Mouse (Mus musculus) ES-E14 (cell line): ENCODE results near the gene Rbfox2. TPM values are rescaled to one million over a fixed set of nuclear protein-coding genes. Genes with fewer than 3 reads are reported as not detected.

Experiments used
- DNase-seq: peaks from one replicate; pipeline ENCODE4 v3.0.0-alpha.2; 2013; ENCODE audit warnings: low read depth, low spot score
- H3K27ac ChIP-seq: 2 replicates; pipeline ENCODE4 v1.5.1; 2012; ENCODE audit warnings: low read depth, mild to moderate bottlenecking, low read length, moderate library complexity, mixed read lengths; ENCODE audit not compliant: poor library complexity, insufficient read depth, severe bottlenecking
- H3K36me3 ChIP-seq: 2 replicates; pipeline ENCODE4 v1.6.1; 2012; ENCODE audit warnings: mild to moderate bottlenecking, low read length, moderate library complexity, mixed read lengths; ENCODE audit not compliant: control insufficient read depth, poor library complexity, insufficient read depth, severe bottlenecking
- H3K4me1 ChIP-seq, 2 experiments: fragments of 150-350 bp in 1 of 2; sonication (generic) in 1 of 2; 2 replicates each; pipeline ENCODE4 v1.6.1; 2012; ENCODE audit warnings: low read length in 2 of 2, mild to moderate bottlenecking in 1 of 2, mixed read lengths in 1 of 2; ENCODE audit not compliant: control insufficient read depth in 2 of 2, insufficient read depth in 2 of 2, poor library complexity in 1 of 2
- H3K4me3 ChIP-seq, 2 experiments: fragments of 150-350 bp in 1 of 2; sonication (generic) in 1 of 2; 2 replicates each; pipeline ENCODE4 v1.5.1; 2012; ENCODE audit warnings: low read length in 2 of 2, low read depth in 1 of 2, mild to moderate bottlenecking in 1 of 2, mixed read lengths in 1 of 2; ENCODE audit not compliant: insufficient read depth in 1 of 2, poor library complexity in 1 of 2, severe bottlenecking in 1 of 2
- H3K9ac ChIP-seq: 2 replicates; pipeline ENCODE4 v1.6.1; 2012; ENCODE audit warnings: low read depth, mild to moderate bottlenecking, low read length, mixed read lengths; ENCODE audit not compliant: poor library complexity, insufficient read depth, severe bottlenecking
- H3K9me3 ChIP-seq: fragments of 150-350 bp; sonication (generic); 2 replicates; pipeline ENCODE4 v1.6.1; 2012; ENCODE audit warnings: low read depth, mild to moderate bottlenecking, low read length; ENCODE audit not compliant: control insufficient read depth, insufficient read depth
- CHD2 ChIP-seq: IDR thresholded peaks from 2 replicates; pipeline ENCODE4 v1.6.1; 2014; ENCODE audit warnings: mild to moderate bottlenecking, low read depth, low read length, inconsistent platforms
- HCFC1 ChIP-seq: IDR thresholded peaks from 2 replicates; pipeline ENCODE4 v1.6.1; 2012; ENCODE audit warnings: low read length, inconsistent platforms, borderline replicate concordance; ENCODE audit not compliant: insufficient read depth
- MAFK ChIP-seq: IDR thresholded peaks from 2 replicates; pipeline ENCODE4 v1.6.1; 2014; ENCODE audit warnings: mild to moderate bottlenecking, low read depth, low read length, inconsistent platforms; ENCODE audit not compliant: insufficient read depth
- ZC3H11A ChIP-seq: IDR thresholded peaks from 2 replicates; pipeline ENCODE4 v1.6.1; 2012; ENCODE audit warnings: low read depth, mild to moderate bottlenecking, inconsistent platforms, low read length, borderline replicate concordance
- ZNF384 ChIP-seq: IDR thresholded peaks from 2 replicates; pipeline ENCODE4 v1.6.1; 2012; ENCODE audit warnings: low read depth, low read length, inconsistent platforms
- in situ Hi-C, 2 experiments: fragments of 600-800 bp; cut with MboI; formaldehyde crosslinking; loops; one replicate each; pipeline ENCODE4 v1.15.1; 2025; ENCODE audit warnings: low sequenced_read_pairs in 2 of 2, inconsistent platforms in 1 of 2; ENCODE audit not compliant: unreplicated experiment in 2 of 2
- total RNA-seq: library from RNA; depleted of rRNA; stranded (reverse); fragments of 300-350 nt; gene quantifications from 2 replicates; pipeline ENCODE4 v1.2.3, GENCODE M21; 2012

The Rbfox2 gene
- total RNA-seq, 1 experiment: 56.4 TPM

DNA sequence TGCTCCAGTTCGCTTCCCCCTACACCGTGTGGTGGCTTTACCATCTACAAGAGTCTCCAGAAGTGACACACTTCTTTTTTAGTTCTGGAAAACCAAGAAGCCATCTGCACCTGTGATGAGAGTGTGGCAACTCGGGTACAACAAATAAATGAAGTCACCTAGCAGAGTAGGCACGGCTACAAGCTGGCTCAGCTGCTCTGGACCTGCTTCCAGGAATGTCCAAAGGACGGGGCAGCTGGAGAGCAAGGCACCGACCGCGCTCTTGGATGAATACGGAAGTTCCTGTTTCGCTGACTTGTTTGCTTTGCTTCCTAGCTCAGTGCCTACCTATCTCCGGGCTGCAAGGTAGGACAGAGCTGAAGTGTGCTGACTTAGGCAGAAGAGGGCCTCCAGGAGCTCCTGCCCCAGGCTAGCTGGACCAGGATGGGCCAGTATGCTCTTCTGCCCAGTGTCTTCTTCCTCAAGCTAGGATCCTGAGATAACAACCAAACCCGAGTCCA lies 22.9 kb upstream of the Rbfox2 start:
- Histone ChIP-seq H3K4me3 (no peak overlapping the region; a peak in 1 of 4 replicates), H3K36me3 (no peaks in the 10 kb centered on the region), H3K4me1 (peaks cover 0 to 4% of the 10 kb centered on the region in 2 experiments; a peak in 2 of 4 replicates), H3K9ac (no peak overlapping the region), H3K9me3 (no peaks in the 10 kb centered on the region), H3K27ac (no peak overlapping the region)
- in situ Hi-C loops: no loop called here
- TF ChIP-seq CHD2 (no peak), MAFK (no peak), ZNF384 (no peak), HCFC1 (no peak), ZC3H11A (no peak)
- no peak for DNase-seq

DNA sequence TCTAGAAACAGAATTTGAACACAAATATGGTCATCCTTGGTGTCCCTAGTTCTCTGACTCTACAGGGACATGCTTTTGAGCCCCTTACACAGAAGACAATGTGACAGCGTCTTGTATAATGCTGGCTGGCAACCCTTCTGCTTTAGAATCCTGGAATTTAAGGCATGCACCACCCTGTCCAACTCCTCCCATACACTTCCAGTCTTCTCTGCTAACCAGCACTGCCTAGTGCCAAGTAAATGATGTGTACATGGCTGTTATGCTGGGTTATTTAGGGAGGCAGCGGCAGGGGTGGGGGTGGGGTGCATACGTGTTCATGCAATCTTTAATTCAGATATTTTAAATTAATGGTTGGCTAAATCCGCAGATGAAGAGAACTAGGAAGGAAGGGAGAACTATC lies 19.6 kb upstream of the Rbfox2 start:
- TF ChIP-seq ZC3H11A (no peak), CHD2 (no peak), HCFC1 (no peak), ZNF384 (no peak)
- no peaks in the 10 kb centered on the region for H3K9me3 ChIP-seq
- in situ Hi-C loops: no loop called here

DNA sequence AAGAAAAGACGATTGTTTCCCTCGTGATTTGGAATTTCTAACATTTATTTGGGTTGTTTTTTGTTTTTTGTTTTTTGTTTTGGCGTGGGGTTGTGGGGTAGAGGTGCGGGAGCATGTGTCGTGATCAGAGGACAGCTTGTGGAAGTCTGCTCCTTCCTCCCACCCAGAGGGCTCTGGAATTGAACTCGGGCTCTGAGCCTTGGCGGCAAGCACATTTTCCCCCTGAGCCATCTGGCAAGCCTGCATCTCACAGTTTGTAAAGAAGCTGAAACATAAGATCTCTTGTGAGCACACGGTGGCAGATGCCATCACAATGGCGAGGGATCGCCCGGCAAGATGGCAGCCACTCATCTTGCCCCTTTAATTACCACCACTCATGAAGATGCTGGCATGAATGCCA lies 17.6 kb upstream of the Rbfox2 start:
- H3K27ac ChIP-seq: no peak overlapping the region
- no peak for TF ChIP-seq HCFC1
- TF ChIP-seq ZC3H11A: no peak
- no peak for TF ChIP-seq CHD2
- TF ChIP-seq MAFK: no peak
- TF ChIP-seq ZNF384: no peak
- no peak overlapping the region for H3K4me3 ChIP-seq
- peaks cover 0 to 2% of the 10 kb centered on the region in 2 experiments; a peak in 1 of 4 replicates for H3K4me1 ChIP-seq
- no peaks in the 10 kb centered on the region for H3K9me3 ChIP-seq
- H3K9ac ChIP-seq: no peak overlapping the region
- no peak for DNase-seq
- H3K36me3 ChIP-seq: no peaks in the 10 kb centered on the region
- in situ Hi-C loops: no loop called here

More for the DNA sequence above, 19.6 kb upstream of the Rbfox2 start:
- no peak overlapping the region for H3K4me3 ChIP-seq
- H3K4me1 ChIP-seq: no peaks in the 10 kb centered on the region
- DNase-seq: no peak
- no peaks in the 10 kb centered on the region for H3K36me3 ChIP-seq
- H3K9ac ChIP-seq: no peak overlapping the region
- no peak overlapping the region for H3K27ac ChIP-seq

DNA sequence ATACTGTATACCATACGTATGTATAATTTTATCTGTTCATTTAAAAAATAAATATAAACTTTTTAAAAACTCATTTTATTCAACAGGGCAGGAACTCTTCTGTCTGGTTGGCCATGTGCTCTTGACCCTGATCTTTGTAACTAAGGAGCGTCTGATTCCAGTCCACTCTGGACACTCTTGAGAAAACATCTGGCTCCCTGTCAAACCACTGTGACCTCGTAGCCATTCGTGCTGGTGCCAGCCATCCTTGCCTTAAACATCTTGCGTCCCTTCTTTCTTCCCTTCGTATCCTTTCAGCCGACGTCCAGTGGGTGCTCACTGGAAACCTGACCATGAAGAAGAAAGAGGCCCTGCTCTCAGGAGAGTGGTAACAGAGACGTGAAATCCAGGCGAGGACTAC lies 16.4 kb upstream of the Rbfox2 start:
- H3K36me3 ChIP-seq: no peaks in the 10 kb centered on the region
- H3K9ac ChIP-seq: no peak overlapping the region

DNA sequence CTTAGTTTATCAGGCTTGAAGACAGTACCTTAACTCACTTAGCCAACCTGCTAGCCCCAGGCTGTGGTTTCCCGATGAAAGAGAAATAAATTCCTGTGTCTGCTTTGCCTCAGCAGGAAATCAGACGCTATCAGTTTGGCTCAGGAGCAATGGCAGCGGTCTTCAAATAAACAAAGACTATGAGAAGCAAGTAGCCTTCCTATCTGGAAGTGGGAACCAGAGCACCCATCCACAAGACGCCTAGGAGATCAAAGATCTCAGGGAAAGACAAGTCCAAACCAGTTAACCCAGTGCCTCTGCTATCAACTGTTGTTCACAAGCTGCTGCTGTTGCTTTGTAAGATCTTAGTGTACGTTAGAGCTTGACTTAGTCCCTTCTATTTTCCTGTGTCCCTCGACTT lies 6.9 kb upstream of the Rbfox2 start:
- Histone ChIP-seq H3K4me1 (peaks cover 2 to 18% of the 10 kb centered on the region in 2 experiments; a peak in 1 of 4 replicates), H3K4me3 (peak overlapping the region; percentile 16 to 22), H3K9ac (peak overlapping the region; percentile 45; the same call in 1 of the 2 replicates), H3K9me3 (no peaks in the 10 kb centered on the region), H3K27ac (peak overlapping the region; percentile 61; the same call in 1 of the 2 replicates), H3K36me3 (no peaks in the 10 kb centered on the region)
- no peak for TF ChIP-seq CHD2
- no peak for TF ChIP-seq ZC3H11A
- no peak for DNase-seq
- in situ Hi-C loops: no loop called here

More for the DNA sequence above, 16.4 kb upstream of the Rbfox2 start:
- no peak for DNase-seq
- H3K4me1 ChIP-seq: peaks cover 0 to 2% of the 10 kb centered on the region in 2 experiments; a peak in 1 of 4 replicates
- H3K9me3 ChIP-seq: no peaks in the 10 kb centered on the region
- no peak overlapping the region for H3K4me3 ChIP-seq
- TF ChIP-seq ZNF384 (no peak), CHD2 (no peak), HCFC1 (no peak), ZC3H11A (no peak), MAFK (no peak)
- H3K27ac ChIP-seq: no peak overlapping the region
- in situ Hi-C loops: no loop called here
